In genomic region chr5:73232267-73232666, GRCm38 (mm10) we compare ENCODE assay signal across 16 mouse cellular contexts. TPM values are rescaled to one million over a fixed set of nuclear protein-coding genes. Genes with fewer than 3 reads are reported as not detected.
DNase-seq lines count a peak whose midpoint lies in the region; ATAC-seq and TF ChIP-seq lines count a peak whose summit lies in the region.
"Had no signal": no experiment of that assay in that cellular context is flagged by ENCODE, and none has a peak within 500 bp of the region (broad histone marks: within the 10 kb centered on the region; RNA-seq: fewer than 3 reads in every experiment).

No protein-coding gene starts in this region.

- H3K27ac ChIP-seq in heart, embryonic 11.5 days (ENCODE audit: low read depth, low read length) = peak overlapping the region; percentile 86
- peak overlapping the region; percentile 35 for H3K27ac ChIP-seq in hindbrain, embryonic 13.5 days
- H3K27ac ChIP-seq in hindbrain, postnatal 0 days = no peak overlapping the region
- no peak overlapping the region for H3K27ac ChIP-seq in limb, embryonic 13.5 days
- H3K27ac ChIP-seq: liver, embryonic 15.5 days had no signal

- intact Hi-C loops in heart, postnatal 25 days (cut with DNase I) = no loop called here

- peak overlapping the region; percentile 19 for H3K4me3 ChIP-seq in heart, embryonic 11.5 days (ENCODE audit: low read depth, low read length)
- no peak overlapping the region for H3K4me3 ChIP-seq in hindbrain, embryonic 13.5 days
- no peak overlapping the region for H3K4me3 ChIP-seq in hindbrain, postnatal 0 days (ENCODE audit: low read length)
- no peak overlapping the region for H3K4me3 ChIP-seq in limb, embryonic 13.5 days
- H3K4me3 ChIP-seq: liver, embryonic 15.5 days had no signal

- TF ChIP-seq CTCF in hindbrain, postnatal 0 days (IDR thresholded peaks at IDR 0.05; ENCODE audit: low read depth) = no peak

- H3K36me3 ChIP-seq in heart, embryonic 11.5 days (ENCODE audit: control insufficient read depth, insufficient read depth, low read length) = no peaks in the 10 kb centered on the region
- no peaks in the 10 kb centered on the region for H3K36me3 ChIP-seq in hindbrain, embryonic 13.5 days
- no peaks in the 10 kb centered on the region for H3K36me3 ChIP-seq in hindbrain, postnatal 0 days (ENCODE audit: insufficient read depth, low read length)
- H3K36me3 ChIP-seq in limb, embryonic 13.5 days = no peaks in the 10 kb centered on the region
- H3K36me3 ChIP-seq: liver, embryonic 15.5 days had no signal

- ATAC-seq in heart, embryonic 11.5 days (replicated peaks; ENCODE audit: insufficient number of reproducible peaks, low FRiP score, low TSS enrichment) = no peak
- no peak for ATAC-seq in hindbrain, embryonic 13.5 days (ENCODE audit: low FRiP score)
- no peak for ATAC-seq in hindbrain, postnatal 0 days
- ATAC-seq in limb, embryonic 13.5 days (ENCODE audit: low FRiP score, low read depth) = no peak
- ATAC-seq: intestine, embryonic 16.5 days; Patski had no signal

- peaks cover 81% of the 10 kb centered on the region for H3K4me1 ChIP-seq in heart, embryonic 11.5 days (ENCODE audit: control insufficient read depth, insufficient read depth, low read length)
- peaks cover 74% of the 10 kb centered on the region for H3K4me1 ChIP-seq in hindbrain, embryonic 13.5 days (replicated peaks)
- H3K4me1 ChIP-seq in hindbrain, postnatal 0 days (ENCODE audit: insufficient read depth, low read length) = peaks cover 19% of the 10 kb centered on the region; the same call in 1 of the 2 replicates
- peaks cover 50% of the 10 kb centered on the region for H3K4me1 ChIP-seq in limb, embryonic 13.5 days

- H3K4me2 ChIP-seq in heart, embryonic 11.5 days = peak overlapping the region; percentile 57
- 0 out of 2 replicates have a peak overlapping the region, but pooled peaks have one; percentile 1 for H3K4me2 ChIP-seq in hindbrain, embryonic 13.5 days
- H3K4me2 ChIP-seq in hindbrain, postnatal 0 days (ENCODE audit: low read depth, low read length) = no peak overlapping the region
- H3K4me2 ChIP-seq in limb, embryonic 13.5 days (replicated peaks) = 0 out of 2 replicates have a peak overlapping the region, but pooled peaks have one; percentile 14
- H3K4me2 ChIP-seq: liver, embryonic 15.5 days had no signal

- no peak for DNase-seq in heart, postnatal 25 days (ENCODE audit: low spot score)
- DNase-seq in hindbrain, postnatal 0 days (ENCODE audit: low spot score) = no peak
- DNase-seq in embryo, embryonic 11 days = peak; percentile 36
- DNase-seq in adrenal gland, adult 18-20 months (ENCODE audit: low spot score in 2 of 2) = no peak
- DNase-seq: adrenal gland, postnatal 36 days; cerebellum, adult 9-11 months; gastrocnemius, postnatal 14 days; layer of hippocampus, postnatal 36 days; lung, postnatal 36 days; right cerebral cortex, postnatal 25 days had no signal

- H3K9me3 ChIP-seq in heart, embryonic 11.5 days (replicated peaks; ENCODE audit: control insufficient read depth, low read length) = no peaks in the 10 kb centered on the region
- no peaks in the 10 kb centered on the region for H3K9me3 ChIP-seq in hindbrain, embryonic 13.5 days
- no peaks in the 10 kb centered on the region for H3K9me3 ChIP-seq in hindbrain, postnatal 0 days (ENCODE audit: low read length)
- H3K9me3 ChIP-seq in limb, embryonic 13.5 days = no peaks in the 10 kb centered on the region
- H3K9me3 ChIP-seq: liver, embryonic 15.5 days had no signal

- 15% methylated on average over 9 of the region's 9 CpGs for WGBS in heart, embryonic 11.5 days (ENCODE audit: insufficient replicate concordance)
- 28% methylated on average over 9 of the region's 9 CpGs for WGBS in hindbrain, embryonic 13.5 days
- 38% methylated on average over 9 of the region's 9 CpGs for WGBS in hindbrain, postnatal 0 days
- 10% methylated on average over 9 of the region's 9 CpGs for WGBS in limb, embryonic 13.5 days

- H3K9ac ChIP-seq in heart, embryonic 11.5 days (ENCODE audit: low read depth, low read length) = no peak overlapping the region
- no peak overlapping the region for H3K9ac ChIP-seq in hindbrain, embryonic 13.5 days
- no peak overlapping the region for H3K9ac ChIP-seq in hindbrain, postnatal 0 days (replicated peaks; ENCODE audit: low read length)
- no peak overlapping the region for H3K9ac ChIP-seq in limb, embryonic 13.5 days
- H3K9ac ChIP-seq: liver, embryonic 15.5 days had no signal

- H3K27me3 ChIP-seq in heart, embryonic 11.5 days (ENCODE audit: control insufficient read depth, insufficient read depth, low read length) = no peaks in the 10 kb centered on the region
- no peaks in the 10 kb centered on the region for H3K27me3 ChIP-seq in hindbrain, embryonic 13.5 days
- H3K27me3 ChIP-seq in hindbrain, postnatal 0 days (ENCODE audit: insufficient read depth, low read length) = no peaks in the 10 kb centered on the region
- no peaks in the 10 kb centered on the region for H3K27me3 ChIP-seq in limb, embryonic 13.5 days
- H3K27me3 ChIP-seq: liver, embryonic 15.5 days; Patski had no signal

RNA-seq across cellular contexts. Expression of gene Fryl, which starts 24.2 kb away (rescaled TPM):
- polyA plus RNA-seq in heart, embryonic 11.5 days (2014; fragmentation: Nextera tagmentation; extraction: Ambion mirVana) = 38.1 and 40.8 TPM in 2 replicates
- total RNA-seq in heart, postnatal 25 days (2021) = 10 to 100 TPM; 35.7 to 41.5 TPM
- polyA plus RNA-seq in hindbrain, embryonic 13.5 days (2015; fragmentation: Nextera tagmentation; extraction: Ambion mirVana) = 45.5 and 47.7 TPM in 2 replicates
- 69.4 and 80.6 TPM in 2 replicates for total RNA-seq in hindbrain, postnatal 0 days (2014; rRNA removed)
- polyA plus RNA-seq in hindbrain, postnatal 0 days (2015; fragmentation: Nextera tagmentation; extraction: Ambion mirVana) = 20.5 and 20.8 TPM in 2 replicates
- 21.4 and 22.5 TPM in 2 replicates for polyA plus RNA-seq in limb, embryonic 13.5 days (2015; fragmentation: Nextera tagmentation; extraction: Ambion mirVana)
- 10 to 100 TPM; 28.9 to 32.8 TPM for total RNA-seq in adrenal gland, adult 18-20 months (2021)

Comparison
In these comparisons a context has a peak if more than half of its experiments do, and no peak if none do; other contexts are left out.
1. H3K27ac ChIP-seq: peak in heart, embryonic 11.5 days (single experiment) and hindbrain, embryonic 13.5 days (single experiment); none in hindbrain, postnatal 0 days (single experiment) and limb, embryonic 13.5 days (single experiment).